ENCODE assay signal across 19 mouse cellular contexts in genomic region chr11:20168972-20169371, GRCm38 (mm10). TPM values are rescaled to one million over a fixed set of nuclear protein-coding genes. Genes with fewer than 3 reads are reported as not detected.
A peak's percentile ranks its signal among the peaks of the same experiment; 100 is the strongest.
DNase-seq lines count a peak whose midpoint lies in the region.
"Had no signal": no experiment of that assay in that cellular context is flagged by ENCODE, and none has a peak within 500 bp of the region (broad histone marks: within the 10 kb centered on the region; RNA-seq: fewer than 3 reads in every experiment).

No protein-coding gene starts in this region.

- peak overlapping the region; percentile 89 for H3K27ac ChIP-seq in macrophage
- H3K27ac ChIP-seq: forebrain, embryonic 12.5 days; heart, adult 2 months; hindbrain, embryonic 15.5 days; intestine, embryonic 15.5 days; limb, embryonic 12.5 days; liver, embryonic 12.5 days had no signal

- H3K79me2 ChIP-seq in macrophage (ENCODE audit: inconsistent target) = no peaks in the 10 kb centered on the region

- 4% methylated on average over 11 of the region's 11 CpGs for WGBS in macrophage (ENCODE audit: missing documents)

- no peak overlapping the region for H3K4me3 ChIP-seq in macrophage (ENCODE audit: inconsistent target)
- H3K4me3 ChIP-seq: forebrain, embryonic 12.5 days; heart, adult 2 months; hindbrain, embryonic 15.5 days; intestine, embryonic 15.5 days; limb, embryonic 12.5 days; liver, embryonic 12.5 days had no signal

- no peaks in the 10 kb centered on the region for H3K36me3 ChIP-seq in macrophage (ENCODE audit: inconsistent target)
- H3K36me3 ChIP-seq: forebrain, embryonic 12.5 days; hindbrain, embryonic 15.5 days; intestine, embryonic 15.5 days; limb, embryonic 12.5 days; liver, embryonic 12.5 days had no signal

- peak; percentile 37 for DNase-seq in heart, adult 8-10 months (ENCODE audit: low spot score)
- no peak for DNase-seq in heart, postnatal 4 days
- peak; percentile 26 for DNase-seq in lung, postnatal 36 days
- no peak for DNase-seq in lung, postnatal 14 days
- DNase-seq in frontal cortex, postnatal 36 days (ENCODE audit: low spot score in 2 of 2) = no peak
- no peak for DNase-seq in ovary, postnatal 36 days (ENCODE audit: low spot score)
- no peak for DNase-seq in thymus, postnatal 36 days
- DNase-seq: adrenal gland, adult 8-10 months; cerebellum, adult 11-12 months; kidney, postnatal 4 days; right cerebral cortex, postnatal 14 days; thymus, adult 2 months had no signal

RNA-seq across cellular contexts. Expression of gene Rab1a, which starts 32.3 kb away (rescaled TPM):
- 100 to 1,000 TPM; 116 to 134 (median 127) TPM for total RNA-seq in heart, adult 8-10 months (2022)
- 100 to 1,000 TPM; 178 to 180 TPM for total RNA-seq in heart, postnatal 4 days (2021)
- total RNA-seq in macrophage (2018; cell fraction: chromatin; rRNA removed) = 100 to 1,000 TPM in 25 of 26 experiments, 10 to 100 TPM in 1; 55.8 to 197 (median 156) TPM
- 100 to 1,000 TPM; 190 to 261 (median 233) TPM for total RNA-seq in macrophage (2018; cell fraction: cytosol; rRNA removed)
- 100 to 1,000 TPM; 125 to 269 (median 195) TPM for total RNA-seq in macrophage (2018; cell fraction: nucleus; rRNA removed)
- 216 to 261 TPM (median 249 TPM) in 3 replicates for polyA plus RNA-seq in macrophage (2018)

RNA-seq across cellular contexts. Expression of gene Actr2, which starts 56.3 kb away (rescaled TPM):
- 10 to 100 TPM; 67.5 to 80.3 (median 71.4) TPM for total RNA-seq in heart, adult 8-10 months (2022)
- 100 to 1,000 TPM; 109 TPM for total RNA-seq in heart, postnatal 4 days (2021)
- total RNA-seq in macrophage (2018; cell fraction: chromatin; rRNA removed) = 100 to 1,000 TPM; 215 to 470 (median 344) TPM
- 100 to 1,000 TPM; 413 to 619 (median 472) TPM for total RNA-seq in macrophage (2018; cell fraction: cytosol; rRNA removed)
- 100 to 1,000 TPM; 225 to 519 (median 379) TPM for total RNA-seq in macrophage (2018; cell fraction: nucleus; rRNA removed)
- polyA plus RNA-seq in macrophage (2018) = 228 to 455 TPM (median 329 TPM) in 3 replicates

Comparison
In these comparisons a context has a peak if more than half of its experiments do, and no peak if none do; other contexts are left out.
1. DNase-seq: peak in heart, adult 8-10 months (single experiment) and lung, postnatal 36 days (single experiment); none in heart, postnatal 4 days (single experiment), lung, postnatal 14 days (single experiment), frontal cortex, postnatal 36 days (0 of 2), ovary, postnatal 36 days (single experiment) and thymus, postnatal 36 days (0 of 2).